Mouse (Mus musculus) gastrocnemius, adult 2 months (tissue): ENCODE results near the gene Olfr608. TPM values are rescaled to one million over a fixed set of nuclear protein-coding genes. Genes with fewer than 3 reads are reported as not detected.
"Not testable (repeated sequence)": the region's sequence is repeated elsewhere in the genome, so short reads cannot be mapped to it uniquely, and the experiment has no call there.

Experiments used
- DNase-seq: peaks from one replicate; pipeline ENCODE4 v3.0.0; 2022
- H3K27ac ChIP-seq: fragments of 200-600 bp; 2 replicates; pipeline ENCODE4 v1.8.1; 2022; ENCODE audit warnings: mild to moderate bottlenecking
- H3K4me3 ChIP-seq: fragments of 200-600 bp; 2 replicates; pipeline ENCODE4 v1.8.1; 2022; ENCODE audit warnings: mild to moderate bottlenecking, moderate library complexity
- CTCF ChIP-seq: fragments of 200-600 bp; IDR thresholded peaks from 2 replicates; pipeline ENCODE4 v1.8.1; 2022; ENCODE audit warnings: antibody characterized with exemption, mild to moderate bottlenecking, moderate library complexity
- intact Hi-C: fragments of 180-260 bp; cut with DNase I; formaldehyde crosslinking; loops from one replicate; pipeline ENCODE4 v1.15.1; 2025
- long read RNA-seq, 2 experiments: library from polyadenylated mRNA; stranded (forward); transcript quantifications; one replicate each; pipeline ENCODE4 v2.0.0; 2021
- total RNA-seq, 2 experiments: library from RNA; stranded (reverse); gene quantifications; 2 replicates each; pipeline ENCODE4 v1.2.3; 2021

Gene Olfr608
- not detected for total RNA-seq
- long read RNA-seq, experiment 1 = 0 reads
- long read RNA-seq, experiment 2 = 0 reads

GRCm38 (mm10) chr7:103469577-103469976 is at the start of gene Olfr608:
Gene Olfr608 (plus strand): TSS chr7:103469877.
- Histone ChIP-seq H3K4me3 (no peak within 1 kb of the TSS), H3K27ac (no peak within 1 kb of the TSS)
- DNase-seq = no peak
- TF ChIP-seq CTCF = no peak
- intact Hi-C loops = no loop called here

- H3K4me3 ChIP-seq = no peak within 1 kb of the TSS
- no peak for DNase-seq
- TF ChIP-seq CTCF = no peak
- intact Hi-C loops = no loop called here
- no peak within 1 kb of the TSS for H3K27ac ChIP-seq
Measured at GRCm38 (mm10) chr7:103445339-103445738, 24.3 kb upstream of the Olfr608 start, which contains the start of gene Olfr605. Gene Olfr605 (minus strand): TSS chr7:103445439.

GRCm38 (mm10) chr7:103448746-103449145 is 20.9 kb upstream of the Olfr608 start, which contains the start of gene Olfr606:
Gene Olfr606 (plus strand): TSS chr7:103449046.
- DNase-seq = no peak
- intact Hi-C loops = no loop called here
- no peak within 1 kb of the TSS for H3K4me3 ChIP-seq
- TF ChIP-seq CTCF = no peak
- no peak within 1 kb of the TSS for H3K27ac ChIP-seq

GRCm38 (mm10) chr7:103460590-103460989 is 9.1 kb upstream of the Olfr608 start:
- intact Hi-C loops = no loop called here
- Histone ChIP-seq H3K27ac (no peak overlapping the region), H3K4me3 (no peak overlapping the region)
- no peak for TF ChIP-seq CTCF
- no peak for DNase-seq

GRCm38 (mm10) chr7:103477106-103477505 is 7.4 kb downstream of the Olfr608 start:
- DNase-seq, H3K4me3 ChIP-seq, intact Hi-C loops, H3K27ac ChIP-seq: not testable (repeated sequence)

GRCm38 (mm10) chr7:103497962-103498361 is 28.3 kb downstream of the Olfr608 start, which contains the start of gene Olfr609:
Gene Olfr609 (minus strand): TSS chr7:103498062.
- no peak for TF ChIP-seq CTCF
- intact Hi-C loops = no loop called here
- H3K4me3 ChIP-seq = no peak within 1 kb of the TSS
- H3K27ac ChIP-seq = no peak within 1 kb of the TSS
- DNase-seq = no peak

- no peak for TF ChIP-seq CTCF
- Histone ChIP-seq H3K27ac (no peak within 1 kb of the TSS), H3K4me3 (no peak within 1 kb of the TSS)
- no peak for DNase-seq
- intact Hi-C loops = no loop called here
Measured at GRCm38 (mm10) chr7:103512022-103512421, 42.3 kb downstream of the Olfr608 start, which contains the start of gene Olfr610. Gene Olfr610 (minus strand): TSS chr7:103512122.

- H3K4me3 ChIP-seq, H3K27ac ChIP-seq, intact Hi-C loops, DNase-seq: not testable (repeated sequence)
Measured at GRCm38 (mm10) chr7:103520746-103521145, 51.1 kb downstream of the Olfr608 start, which contains the start of gene Olfr611. Gene Olfr611 (minus strand): TSS chr7:103520846.

Other genes with a start within 250 kb of the Olfr608 start
- not detected for gene Usp17ld, start 217.4 kb upstream of the Olfr608 start, total RNA-seq
- gene Olfr596, start 164.2 kb upstream of the Olfr608 start, total RNA-seq = not detected
- gene Olfr597, start 153.6 kb upstream of the Olfr608 start, total RNA-seq = not detected
- not detected for gene Olfr598, start 146.3 kb upstream of the Olfr608 start, total RNA-seq
- gene Olfr599, start 134.0 kb upstream of the Olfr608 start, total RNA-seq = not detected
- gene Olfr600, start 120.2 kb upstream of the Olfr608 start, total RNA-seq = not detected
- not detected for gene Olfr601, start 107.2 kb upstream of the Olfr608 start, total RNA-seq
- not detected for gene Olfr603, start 83.7 kb upstream of the Olfr608 start, total RNA-seq
- gene Usp17lc, start 54.8 kb upstream of the Olfr608 start, total RNA-seq = not detected
- not detected for gene Olfr605, start 24.4 kb upstream of the Olfr608 start, total RNA-seq
- not detected for gene Olfr606, start 20.8 kb upstream of the Olfr608 start, total RNA-seq
- gene Olfr607, start 5.7 kb upstream of the Olfr608 start, total RNA-seq = not detected
- gene Olfr609, start 28.2 kb downstream of the Olfr608 start, total RNA-seq = not detected
- gene Olfr610, start 42.2 kb downstream of the Olfr608 start, total RNA-seq = not detected
- not detected for gene Olfr611, start 51.0 kb downstream of the Olfr608 start, total RNA-seq
- not detected for gene Olfr612, start 72.8 kb downstream of the Olfr608 start, total RNA-seq
- gene Olfr613, start 78.2 kb downstream of the Olfr608 start, total RNA-seq = not detected
- gene Olfr615, start 86.2 kb downstream of the Olfr608 start, total RNA-seq = not detected
- not detected for gene Olfr616, start 99.3 kb downstream of the Olfr608 start, total RNA-seq
- not detected for gene Olfr617, start 103.2 kb downstream of the Olfr608 start, total RNA-seq
- not detected for gene Olfr618, start 120.2 kb downstream of the Olfr608 start, total RNA-seq
- gene Olfr619, start 130.7 kb downstream of the Olfr608 start, total RNA-seq = not detected
- not detected for gene Olfr620, start 142.7 kb downstream of the Olfr608 start, total RNA-seq
- not detected for gene Olfr622, start 172.8 kb downstream of the Olfr608 start, total RNA-seq
- not detected for gene Olfr623, start 193.8 kb downstream of the Olfr608 start, total RNA-seq
- gene Olfr624, start 201.3 kb downstream of the Olfr608 start, total RNA-seq = not detected
- not detected for gene Olfr625-ps1, start 212.8 kb downstream of the Olfr608 start, total RNA-seq
- not detected for gene Olfr243, start 244.8 kb downstream of the Olfr608 start, total RNA-seq